Mouse (Mus musculus) gastrocnemius, postnatal 14 days (tissue): ENCODE measurements around the gene L3mbtl1. TPM values are rescaled to one million over a fixed set of nuclear protein-coding genes. Genes with fewer than 3 reads are reported as not detected.
A peak's percentile ranks its signal among the peaks of the same experiment; 100 is the strongest.
"Not testable (repeated sequence)": the region's sequence is repeated elsewhere in the genome, so short reads cannot be mapped to it uniquely, and the experiment has no call there.

ENCODE experiments used
- DNase-seq: peaks from one replicate; pipeline ENCODE4 v3.0.0; 2021; ENCODE audit warnings: mixed read lengths
- intact Hi-C: fragments of 180-260 bp; cut with DNase I; formaldehyde crosslinking; loops from one replicate; pipeline ENCODE4 v1.15.1; 2025; ENCODE audit warnings: low total_unique reads
- long read RNA-seq, 2 experiments: library from polyadenylated mRNA; stranded (forward); transcript quantifications; one replicate each; pipeline ENCODE4 v2.0.0; 2021
- total RNA-seq, 2 experiments: library from RNA; stranded (reverse); gene quantifications; 2 replicates each; pipeline ENCODE4 v1.2.3; 2021

Gene L3mbtl1
- total RNA-seq: not detected
- long read RNA-seq, experiment 1: 0 reads
- long read RNA-seq, experiment 2: 0 reads

- peak; percentile 26 for DNase-seq
- intact Hi-C loops: no loop called here
These were observed at the start of gene L3mbtl1 for GRCm38 (mm10) chr2:162943148-162943846. Gene L3mbtl1, plus strand, starts transcription at chr2:162943472.

DNA sequence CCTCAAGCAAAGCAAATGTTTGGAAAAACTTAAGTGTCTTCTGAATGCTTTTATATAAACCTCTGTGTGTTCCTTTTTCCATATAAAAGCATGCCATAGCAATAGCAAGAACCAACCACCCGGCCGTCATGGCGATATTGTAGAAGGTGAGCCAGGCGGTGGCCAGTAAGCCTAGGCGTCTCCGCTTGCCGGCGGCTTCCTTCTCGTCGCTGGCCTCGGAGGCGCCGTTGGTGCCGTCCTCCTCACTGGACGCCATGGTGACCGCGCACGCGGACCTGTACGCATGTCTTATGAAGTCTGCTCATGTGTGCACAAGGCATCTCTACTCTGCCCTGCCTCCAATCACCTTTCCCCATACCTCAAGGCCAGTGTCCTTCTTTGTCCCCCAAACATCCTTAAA is 44.0 kb upstream of the L3mbtl1 start:
- intact Hi-C loops, DNase-seq: not testable (repeated sequence)

DNA sequence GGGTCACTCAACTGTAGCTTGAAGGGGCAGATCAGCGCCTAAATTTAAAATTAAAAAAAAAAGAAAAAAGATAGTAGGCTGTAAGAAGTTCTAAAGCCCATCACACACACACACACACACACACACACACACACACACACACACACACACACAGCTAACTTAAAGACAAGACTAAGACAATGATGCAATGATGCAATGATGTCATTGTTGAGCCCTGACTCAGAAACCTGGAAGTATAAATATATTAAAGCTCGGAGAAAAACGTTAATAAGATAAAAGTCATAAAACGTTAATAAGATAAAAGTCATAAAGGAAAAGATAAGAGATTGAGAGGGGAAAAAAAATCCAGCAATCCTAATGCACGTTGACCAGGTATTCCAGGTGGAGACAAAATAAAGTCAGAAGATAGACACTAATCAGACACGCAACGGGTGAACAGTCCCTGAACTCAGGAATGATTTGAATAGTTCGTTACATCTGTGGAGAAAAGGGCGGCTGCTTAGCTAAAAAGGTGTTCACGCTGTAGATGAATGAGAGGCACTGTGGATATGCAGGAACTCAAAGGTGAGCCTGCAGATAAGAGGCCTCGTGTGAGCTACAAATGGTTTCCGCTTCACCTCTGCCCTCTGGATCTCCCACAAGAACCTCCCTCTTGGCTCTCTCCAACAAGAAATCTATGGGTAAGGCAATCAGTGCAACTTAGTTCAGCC is 43.2 kb upstream of the L3mbtl1 start:
- intact Hi-C loops: no loop called here
- no peak for DNase-seq

DNA sequence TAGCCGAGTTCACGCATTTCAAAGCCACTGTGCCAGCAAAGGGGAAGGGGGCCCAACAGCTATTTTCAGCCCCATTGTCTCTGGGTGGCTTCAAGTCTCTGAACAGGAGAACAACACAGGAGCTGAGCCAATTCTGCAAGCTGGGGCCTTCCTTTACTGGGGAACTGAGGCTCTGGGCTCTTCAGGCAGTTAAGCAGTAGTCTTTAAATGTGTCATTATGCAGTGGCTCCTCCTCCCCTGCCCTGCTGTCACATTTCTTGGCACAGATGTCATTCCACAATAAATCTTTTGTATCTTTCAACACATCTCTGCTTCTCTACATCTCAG is 42.7 kb upstream of the L3mbtl1 start:
- intact Hi-C loops: no loop called here
- no peak for DNase-seq

- no peak for DNase-seq
- intact Hi-C loops: no loop called here
These were observed 37.4 kb upstream of the L3mbtl1 start for GRCm38 (mm10) chr2:162905902-162906301.

DNA sequence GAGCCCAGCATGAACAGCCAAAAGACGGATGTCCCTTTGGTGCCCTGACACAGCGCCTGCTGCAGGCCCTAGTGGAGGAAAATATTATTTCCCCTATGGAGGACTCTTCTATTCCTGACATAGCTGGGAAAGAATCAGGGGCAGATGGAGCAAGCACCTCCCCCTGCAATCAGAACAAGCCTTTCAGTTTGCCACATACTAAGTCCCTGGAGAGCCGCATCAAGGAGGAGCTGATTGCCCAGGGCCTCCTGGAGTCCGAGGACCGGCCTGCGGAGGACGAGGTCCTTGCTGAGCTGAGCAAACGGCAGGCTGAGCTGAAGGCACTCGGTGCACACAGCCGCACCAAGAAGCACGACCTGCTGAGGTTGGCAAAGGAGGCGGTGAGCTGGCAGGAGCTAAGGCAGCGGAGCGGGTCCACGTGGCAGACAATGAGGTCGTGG is 35.2 kb upstream of the L3mbtl1 start:
- intact Hi-C loops: no loop called here
- DNase-seq: no peak

GRCm38 (mm10) chr2:162914040-162914439 is 29.2 kb upstream of the L3mbtl1 start:
- DNase-seq: no peak
- intact Hi-C loops: no loop called here

- intact Hi-C loops: no loop called here
- DNase-seq: no peak
These were observed 28.8 kb upstream of the L3mbtl1 start for GRCm38 (mm10) chr2:162914519-162914918.

- DNase-seq: no peak
- intact Hi-C loops: loop anchor here (5.0 to 10.0 kb wide), 2 partner anchors 77 to 415 kb away; no protein-coding TSS in a partner anchor
These were observed 23.3 kb upstream of the L3mbtl1 start for GRCm38 (mm10) chr2:162919926-162920325.

DNA sequence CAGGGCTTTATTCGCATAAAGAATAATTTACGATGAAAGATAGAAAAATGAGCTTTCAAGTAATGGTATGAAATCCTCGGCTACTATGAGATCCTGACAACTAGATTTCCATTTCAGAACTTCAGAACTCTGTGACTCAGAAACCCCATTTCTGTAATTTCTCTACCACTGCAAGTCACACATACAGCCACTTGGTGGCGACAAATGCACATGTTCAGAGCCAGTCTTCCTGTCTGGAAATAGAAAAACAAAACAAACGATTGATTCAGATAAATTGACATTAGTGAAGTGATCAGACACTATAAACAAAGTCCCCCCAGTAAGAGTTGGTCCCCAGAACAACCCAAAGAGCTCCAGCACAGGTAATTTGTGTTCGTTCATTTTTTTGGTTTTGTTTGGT is 21.1 kb upstream of the L3mbtl1 start:
- DNase-seq: no peak
- intact Hi-C loops: loop anchor here (5.0 to 10.0 kb wide), 2 partner anchors 75 to 413 kb away; no protein-coding TSS in a partner anchor

GRCm38 (mm10) chr2:162922834-162923233 is 20.4 kb upstream of the L3mbtl1 start:
- no peak for DNase-seq
- intact Hi-C loops: loop anchor here (5.0 to 10.0 kb wide), 2 partner anchors 74 to 412 kb away; no protein-coding TSS in a partner anchor

GRCm38 (mm10) chr2:162924126-162924525 is 19.1 kb upstream of the L3mbtl1 start:
- intact Hi-C loops: loop anchor here (5.0 to 10.0 kb wide), 2 partner anchors 73 to 411 kb away; no protein-coding TSS in a partner anchor
- DNase-seq: no peak

DNA sequence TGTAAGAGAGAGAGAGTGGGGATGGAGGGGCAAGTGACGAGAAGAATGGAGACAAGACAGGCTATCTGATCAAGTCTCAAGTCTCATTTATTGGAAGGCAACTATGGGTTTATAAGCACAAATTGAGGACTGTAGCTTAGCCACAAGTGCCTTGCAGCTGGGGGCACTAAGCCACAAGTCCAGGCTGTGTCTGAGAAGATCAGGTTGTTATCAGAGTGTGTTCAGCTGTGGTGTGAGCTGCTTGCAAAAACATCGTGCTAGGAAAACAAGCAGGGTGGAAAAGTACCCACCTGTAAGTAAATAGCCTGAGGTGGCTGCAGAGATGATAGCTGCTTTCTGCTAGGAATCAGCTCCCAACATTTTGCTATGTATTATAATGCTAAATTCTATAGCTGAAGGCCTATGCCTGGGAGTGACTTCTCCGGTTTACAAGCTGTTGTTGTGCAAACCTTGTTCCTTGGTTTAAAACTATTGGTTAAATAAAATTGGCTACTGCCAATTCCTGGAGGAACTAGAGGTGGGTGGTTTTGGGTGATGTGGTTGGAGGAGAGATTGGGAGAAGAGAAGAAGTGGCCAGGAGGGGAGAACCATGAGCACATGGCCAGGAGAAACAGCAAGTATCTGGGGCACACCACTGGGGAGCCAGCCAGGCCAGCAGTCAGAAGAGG is 15.2 kb upstream of the L3mbtl1 start:
- intact Hi-C loops: loop anchor here (10.0 kb wide), 1 partner anchor 407 kb away; no protein-coding TSS in a partner anchor
- no peak for DNase-seq

DNA sequence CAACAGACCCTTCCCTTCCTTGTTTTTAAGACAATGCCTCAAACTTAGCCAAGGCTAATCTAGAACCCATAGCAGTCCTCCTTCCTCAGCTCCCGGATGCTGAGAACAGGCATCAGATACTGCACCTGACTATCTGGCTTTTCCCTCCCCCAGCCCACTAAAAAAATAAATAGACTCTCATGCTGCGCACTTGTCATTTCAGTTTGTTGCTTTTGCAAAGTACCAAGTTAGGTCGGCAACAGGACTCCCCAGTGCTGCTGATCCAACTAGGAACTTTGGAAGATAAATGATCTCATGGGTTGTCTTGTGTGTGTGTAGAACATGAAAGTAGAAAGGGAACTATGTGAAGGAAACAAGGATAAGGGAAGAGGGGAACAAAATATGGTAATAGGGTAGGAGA is 13.6 kb upstream of the L3mbtl1 start:
- intact Hi-C loops: loop anchor here (10.0 kb wide), 1 partner anchor 405 kb away; no protein-coding TSS in a partner anchor

GRCm38 (mm10) chr2:162930516-162931122 is 12.7 kb upstream of the L3mbtl1 start:
- DNase-seq: no peak
- intact Hi-C loops: no loop called here

More for the DNA sequence above, 13.6 kb upstream of the L3mbtl1 start:
- DNase-seq: no peak

DNA sequence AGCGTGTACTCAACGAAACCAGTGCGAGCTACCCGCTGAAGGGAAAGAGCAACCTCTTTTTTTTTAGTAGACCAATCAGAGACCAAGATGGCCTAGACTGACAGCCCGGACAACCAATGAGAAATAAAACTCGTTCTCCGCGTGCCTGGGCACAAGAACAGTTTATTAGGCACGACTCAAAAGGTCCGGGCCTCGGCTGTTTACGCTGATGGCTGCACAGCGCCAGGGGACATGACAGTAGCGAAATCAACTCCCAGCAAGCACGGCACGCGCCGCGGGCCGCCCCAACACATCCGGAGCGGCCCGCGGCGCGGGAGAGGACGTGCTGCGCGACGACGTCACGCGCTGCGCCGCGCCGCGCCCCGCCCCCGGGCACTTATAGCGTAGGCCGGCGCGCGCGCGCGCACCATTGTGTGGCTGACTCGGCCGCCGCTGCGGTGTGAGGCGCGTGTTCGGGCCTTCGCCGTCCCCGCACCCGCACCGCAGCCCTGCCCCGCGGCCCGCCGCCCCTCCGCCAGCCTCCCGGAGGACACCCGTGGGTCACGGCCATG is 12.1 kb upstream of the L3mbtl1 start, which contains the start of gene Srsf6:
Gene Srsf6 (plus strand): TSS at position 406 of the 551 bp plus-strand sequence.
- DNase-seq: peak; percentile 89
- intact Hi-C loops: no loop called here

GRCm38 (mm10) chr2:162931674-162932650 is 11.3 kb upstream of the L3mbtl1 start:
- DNase-seq: peak; percentile 57
- intact Hi-C loops: no loop called here

DNA sequence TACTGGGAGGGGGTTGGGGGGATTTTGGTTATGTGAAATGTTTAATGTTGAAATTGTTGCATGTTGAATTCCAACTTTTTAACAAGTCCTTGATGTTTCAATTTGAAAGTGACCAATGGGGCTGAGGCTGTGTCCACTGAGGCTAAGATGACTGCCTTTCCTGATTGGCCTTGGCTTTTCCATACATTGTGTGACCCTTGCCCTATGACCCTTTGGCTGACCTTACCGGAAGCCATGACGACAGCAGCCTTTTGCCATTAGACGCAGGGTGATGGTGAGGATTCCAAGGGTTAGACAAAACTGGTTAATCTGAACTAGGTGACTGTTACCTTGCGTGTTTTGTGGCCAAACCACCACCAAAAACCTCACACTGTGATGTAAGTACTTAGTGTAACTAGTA is 10.6 kb upstream of the L3mbtl1 start:
- DNase-seq: no peak
- intact Hi-C loops: no loop called here
